Mouse (Mus musculus) neural tube, embryonic 14.5 days (tissue): ENCODE data around the gene Retsat. TPM values are rescaled to one million over a fixed set of nuclear protein-coding genes. Genes with fewer than 3 reads are reported as not detected.

Experiments used
- ATAC-seq: fragments of 200-750 bp; cut with Nextera tagmentation; 2 replicates; pipeline ENCODE4 v1.8.0; 2017; ENCODE audit warnings: low read depth, mild to moderate bottlenecking, moderate TSS enrichment, moderate library complexity
- H3K27ac ChIP-seq: fragments of 300-500 bp; sonication (generic); 2 replicates; pipeline ENCODE4 v1.5.1; 2014; ENCODE audit warnings: low read depth, mild to moderate bottlenecking, control low read depth, low read length, moderate library complexity, mixed read lengths
- H3K27me3 ChIP-seq: fragments of 300-500 bp; sonication (generic); 2 replicates; pipeline ENCODE4 v1.6.1; 2014; ENCODE audit warnings: low read length; ENCODE audit not compliant: control insufficient read depth, insufficient read depth
- H3K36me3 ChIP-seq: fragments of 300-500 bp; sonication (generic); 2 replicates; pipeline ENCODE4 v1.6.1; 2014; ENCODE audit warnings: low read length, mixed read lengths; ENCODE audit not compliant: control insufficient read depth, insufficient read depth
- H3K4me1 ChIP-seq: fragments of 300-500 bp; sonication (generic); 2 replicates; pipeline ENCODE4 v1.6.1; 2014; ENCODE audit warnings: low read length; ENCODE audit not compliant: control insufficient read depth, insufficient read depth
- H3K4me2 ChIP-seq: fragments of 300-500 bp; sonication (generic); 2 replicates; pipeline ENCODE4 v1.6.1; 2014; ENCODE audit warnings: mild to moderate bottlenecking, low read depth, low read length, control low read depth
- H3K4me3 ChIP-seq: fragments of 300-500 bp; sonication (generic); 2 replicates; pipeline ENCODE4 v1.5.1; 2014; ENCODE audit warnings: low read depth, low read length, control low read depth, mixed read lengths
- H3K9ac ChIP-seq: fragments of 300-500 bp; sonication (generic); replicated peaks from 2 replicates; pipeline ENCODE4 v1.6.1; 2014; ENCODE audit warnings: low read depth, mild to moderate bottlenecking, control low read depth, low read length, mixed read lengths
- H3K9me3 ChIP-seq: fragments of 300-500 bp; sonication (generic); 2 replicates; pipeline ENCODE4 v1.6.1; 2016; ENCODE audit warnings: low read length; ENCODE audit not compliant: control insufficient read depth
- WGBS: fragments of 180-500 bp; shearing (Covaris S2); extraction: QIAGEN DNeasy Blood & Tissue Kit; methylation state at CpG from one replicate; pipeline ENCODE4 v1.1.7; 2014; 5-methylcytosine and 5-hydroxymethylcytosine counted together
- polyA plus RNA-seq: library from polyadenylated mRNA; unstranded; fragments of >200 nt; fragmentation: Nextera tagmentation; extraction: Ambion mirVana; gene quantifications from 2 replicates; pipeline ENCODE4 v1.2.1, GENCODE M21; 2014

The Retsat gene
- polyA plus RNA-seq, result 3.9 and 5.5 TPM in 2 replicates

DNA sequence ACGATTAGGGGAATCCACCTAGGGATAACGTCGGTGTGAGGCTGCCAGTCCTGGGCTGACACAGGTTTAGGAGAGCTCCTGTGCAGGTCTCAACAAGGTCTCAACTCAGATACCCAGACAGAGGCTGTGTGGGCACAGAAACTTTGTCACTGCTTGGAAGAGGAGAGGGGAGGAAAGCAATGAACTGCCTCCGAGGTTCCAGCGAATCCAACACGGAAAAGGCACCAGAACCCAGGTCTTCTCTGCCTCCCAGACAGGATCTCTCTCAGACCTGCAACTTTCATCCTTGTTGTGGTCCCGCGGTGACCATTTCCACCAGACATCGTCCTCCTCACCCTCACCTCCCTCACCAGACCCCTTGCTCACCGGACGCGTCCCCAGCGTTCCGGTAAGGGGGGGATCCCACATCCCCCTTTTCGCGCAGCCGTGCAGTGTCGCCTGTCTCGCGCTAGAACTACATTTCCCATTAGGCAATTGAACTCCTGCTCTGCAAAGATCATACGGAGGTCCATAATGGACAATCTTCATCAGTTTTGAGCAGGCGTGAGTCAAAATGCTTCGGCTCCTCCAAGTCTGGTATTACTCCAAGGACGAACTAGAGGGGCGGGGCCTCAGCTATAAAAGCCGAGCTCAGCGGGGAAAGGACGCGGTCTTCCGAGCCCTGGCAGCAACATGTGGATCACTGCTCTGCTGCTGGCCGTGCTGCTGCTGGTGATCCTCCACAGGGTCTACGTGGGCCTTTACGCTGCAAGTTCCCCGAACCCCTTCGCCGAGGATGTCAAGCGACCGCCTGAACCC lies at the start of gene Retsat, which contains the start of gene Elmod3:
TSS of gene Retsat (plus strand) at position 520 of the 798 bp plus-strand sequence.
TSS of gene Elmod3 (minus strand) at position 458 of the 798 bp plus-strand sequence.
- under 1% methylated on average over 38 of the region's 38 CpGs for WGBS
- peak within 1 kb of the TSS; percentile 16; the same call in 1 of the 2 replicates for H3K27ac ChIP-seq
- no peaks in the 10 kb centered on the region for H3K27me3 ChIP-seq
- peak; percentile 91 for ATAC-seq
- peak within 1 kb of the TSS; percentile 48 for H3K4me3 ChIP-seq
- peak within 1 kb of the TSS; percentile 75 for H3K4me2 ChIP-seq
- H3K9ac ChIP-seq, result peak within 1 kb of the TSS; percentile 56
- peaks cover 10% of the 10 kb centered on the region for H3K4me1 ChIP-seq
- H3K36me3 ChIP-seq, result no peaks in the 10 kb centered on the region
- H3K9me3 ChIP-seq, result no peaks in the 10 kb centered on the region

DNA sequence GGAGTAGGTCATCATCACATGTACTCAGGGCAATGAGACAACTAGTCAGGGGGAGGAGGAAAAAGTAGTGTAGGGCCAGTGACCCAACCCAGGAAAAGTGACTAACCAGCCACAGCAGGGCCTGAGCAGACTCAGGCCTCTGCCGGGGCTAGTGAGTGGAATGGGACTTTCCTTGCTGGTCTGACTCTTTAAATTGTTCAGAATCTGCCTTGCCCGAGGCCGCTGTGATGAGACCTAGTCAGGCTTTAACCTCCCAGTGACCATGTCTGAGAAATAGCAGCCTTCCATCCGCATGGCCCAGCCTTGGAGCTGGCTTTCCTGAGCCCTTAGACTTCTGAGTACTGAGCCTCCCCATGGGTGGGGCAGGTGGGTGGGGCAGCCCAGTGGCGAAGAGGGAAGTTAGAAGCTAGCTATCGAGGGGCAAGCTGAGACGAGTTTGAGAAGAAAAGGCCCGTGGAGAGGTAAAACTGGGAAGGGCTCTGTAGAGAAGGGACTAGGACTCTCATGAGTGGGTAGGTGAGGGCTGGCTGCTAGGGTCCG lies 49.2 kb upstream of the Retsat start:
- Histone ChIP-seq H3K36me3 (no peaks in the 10 kb centered on the region), H3K27me3 (no peaks in the 10 kb centered on the region), H3K4me1 (peaks cover 4% of the 10 kb centered on the region; the same call in 1 of the 2 replicates), H3K4me3 (no peak overlapping the region), H3K27ac (no peak overlapping the region), H3K9ac (no peak overlapping the region), H3K4me2 (no peak overlapping the region), H3K9me3 (no peaks in the 10 kb centered on the region)
- WGBS, result 69% methylated on average over 9 of the region's 9 CpGs
- no peak for ATAC-seq

DNA sequence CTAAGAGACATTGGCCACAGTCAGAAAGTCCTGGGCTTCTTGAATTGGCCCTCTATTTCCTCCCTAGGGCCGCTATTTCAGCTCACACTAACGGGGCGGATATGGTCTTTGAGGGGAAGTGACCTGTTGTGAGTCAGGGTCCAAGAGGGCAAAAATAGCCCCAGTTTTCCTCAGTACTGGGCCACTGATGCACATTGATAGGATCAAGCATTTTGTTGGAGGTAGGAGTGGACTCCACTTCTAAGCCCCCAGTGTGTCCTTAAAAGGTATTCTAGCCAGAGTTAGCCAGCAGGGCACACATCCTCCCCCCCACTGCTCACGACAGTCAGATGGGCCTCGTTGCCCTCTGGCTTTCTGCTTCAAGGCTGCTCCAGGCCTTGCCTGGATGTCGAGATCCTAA lies 48.2 kb upstream of the Retsat start:
- ATAC-seq, result no peak
- WGBS, result 74% methylated on average over 6 of the region's 6 CpGs
- Histone ChIP-seq H3K9ac (no peak overlapping the region), H3K36me3 (no peaks in the 10 kb centered on the region), H3K27me3 (no peaks in the 10 kb centered on the region), H3K4me1 (peaks cover 4% of the 10 kb centered on the region; the same call in 1 of the 2 replicates), H3K27ac (no peak overlapping the region), H3K9me3 (no peaks in the 10 kb centered on the region), H3K4me2 (no peak overlapping the region), H3K4me3 (no peak overlapping the region)

- no peaks in the 10 kb centered on the region for H3K36me3 ChIP-seq
- H3K4me3 ChIP-seq, result no peak overlapping the region
- ATAC-seq, result no peak
- no peak overlapping the region for H3K4me2 ChIP-seq
- no peak overlapping the region for H3K27ac ChIP-seq
- no peaks in the 10 kb centered on the region for H3K9me3 ChIP-seq
- no peaks in the 10 kb centered on the region for H3K27me3 ChIP-seq
- WGBS, result 92% methylated on average over 10 of the region's 10 CpGs
- H3K4me1 ChIP-seq, result peaks cover 4% of the 10 kb centered on the region; the same call in 1 of the 2 replicates
- H3K9ac ChIP-seq, result no peak overlapping the region
Observed at GRCm38 (mm10) chr6:72550503-72551100, 47.7 kb upstream of the Retsat start.

DNA sequence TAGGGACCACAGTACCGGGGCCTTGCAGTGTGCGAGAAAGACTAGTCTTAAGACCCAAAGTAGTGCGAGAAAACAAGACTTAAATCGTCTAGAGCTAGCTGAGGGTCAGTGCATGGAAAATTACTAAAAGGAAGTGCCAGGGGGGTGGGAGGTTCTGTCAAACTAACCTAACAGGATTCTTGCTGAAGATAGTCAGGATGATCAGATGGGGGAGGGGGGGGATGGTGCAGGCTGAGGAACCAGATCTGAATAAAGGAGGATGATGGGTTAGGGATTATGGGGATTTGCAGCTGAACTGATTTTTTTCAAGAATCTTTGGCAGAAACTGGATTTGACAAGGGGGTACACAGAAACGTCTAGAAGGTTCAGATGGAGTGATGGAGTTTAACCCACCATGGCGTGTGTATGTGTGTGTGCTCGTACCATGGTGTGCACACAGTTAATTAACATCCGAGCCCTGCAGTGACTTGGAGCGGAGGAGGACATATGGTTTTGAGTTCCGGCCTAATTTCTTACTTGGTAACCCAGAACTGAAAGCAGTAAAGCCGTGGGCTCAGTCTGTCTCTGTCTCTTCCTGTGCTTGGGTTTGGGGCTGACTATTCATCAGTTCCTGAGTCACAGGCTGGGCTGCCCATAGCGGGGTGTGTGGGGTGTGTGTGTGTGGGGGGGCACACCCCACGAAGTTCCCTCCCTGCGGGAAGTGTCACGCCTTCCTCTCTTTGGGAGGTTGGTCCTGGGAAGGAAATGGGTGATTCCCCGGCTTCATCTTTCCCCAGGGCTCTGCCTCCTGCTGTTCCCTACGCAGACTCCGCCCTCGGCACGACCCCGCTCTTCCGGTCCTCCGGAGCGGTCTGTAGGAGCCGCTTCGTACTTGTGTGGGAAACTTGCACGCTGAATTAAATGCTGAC lies 45.9 kb upstream of the Retsat start:
- Histone ChIP-seq H3K4me3 (peak overlapping the region; percentile 35), H3K4me1 (peaks cover 4% of the 10 kb centered on the region; the same call in 1 of the 2 replicates), H3K9ac (peak overlapping the region; percentile 21; the same call in 1 of the 2 replicates), H3K27ac (peak overlapping the region; percentile 69; the same call in 1 of the 2 replicates), H3K9me3 (no peaks in the 10 kb centered on the region), H3K4me2 (peak overlapping the region; percentile 68), H3K36me3 (no peaks in the 10 kb centered on the region), H3K27me3 (no peaks in the 10 kb centered on the region)
- 15% methylated on average over 27 of the region's 27 CpGs for WGBS
- ATAC-seq, result peak; percentile 88

- H3K4me2 ChIP-seq, result peak overlapping the region; percentile 68
- no peaks in the 10 kb centered on the region for H3K27me3 ChIP-seq
- 15% methylated on average over 8 of the region's 8 CpGs for WGBS
- H3K27ac ChIP-seq, result peak overlapping the region; percentile 69; the same call in 1 of the 2 replicates
- H3K4me1 ChIP-seq, result peaks cover 4% of the 10 kb centered on the region; the same call in 1 of the 2 replicates
- no peaks in the 10 kb centered on the region for H3K9me3 ChIP-seq
- ATAC-seq, result no peak; the same call in 1 of the 2 replicates
- peak overlapping the region; percentile 35 for H3K4me3 ChIP-seq
- peak overlapping the region; percentile 21; the same call in 1 of the 2 replicates for H3K9ac ChIP-seq
- H3K36me3 ChIP-seq, result no peaks in the 10 kb centered on the region
Observed at GRCm38 (mm10) chr6:72553079-72553412, 45.2 kb upstream of the Retsat start.

DNA sequence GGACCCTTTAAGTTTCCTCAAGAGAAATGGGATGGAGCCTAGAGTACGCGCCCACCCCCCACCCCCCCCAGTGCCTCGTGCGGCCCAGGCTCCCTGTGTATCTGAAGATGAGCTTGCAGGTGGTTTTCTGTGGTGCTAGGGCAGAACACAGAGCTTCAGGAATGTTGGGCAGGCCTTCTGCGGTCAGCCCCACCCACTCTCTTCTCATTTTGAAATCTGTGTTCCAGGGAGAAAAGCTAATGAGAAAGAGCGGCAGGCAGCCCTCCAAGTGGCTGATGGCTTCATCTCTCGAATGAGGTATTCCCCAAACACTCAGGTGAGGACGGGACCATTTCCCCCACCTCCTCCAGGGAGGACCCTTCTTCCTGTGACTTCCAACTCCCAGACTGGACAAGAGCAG lies 37.5 kb upstream of the Retsat start:
- WGBS, result 80% methylated on average over 8 of the region's 8 CpGs
- Histone ChIP-seq H3K36me3 (no peaks in the 10 kb centered on the region), H3K4me2 (no peak overlapping the region), H3K4me3 (no peak overlapping the region), H3K9me3 (no peaks in the 10 kb centered on the region), H3K9ac (no peak overlapping the region), H3K4me1 (no peaks in the 10 kb centered on the region), H3K27ac (no peak overlapping the region), H3K27me3 (no peaks in the 10 kb centered on the region)
- no peak for ATAC-seq

- Histone ChIP-seq H3K27ac (no peak overlapping the region), H3K27me3 (no peaks in the 10 kb centered on the region), H3K4me2 (no peak overlapping the region), H3K9ac (no peak overlapping the region), H3K36me3 (no peaks in the 10 kb centered on the region), H3K4me1 (no peaks in the 10 kb centered on the region), H3K4me3 (no peak overlapping the region), H3K9me3 (no peaks in the 10 kb centered on the region)
- no peak for ATAC-seq
- 36% methylated on average over 6 of the region's 6 CpGs for WGBS
Observed at GRCm38 (mm10) chr6:72562486-72562885, 35.8 kb upstream of the Retsat start.
